8 mouse cellular contexts compared by ENCODE assay signal in genomic region chr11:35976482-35976881, GRCm38 (mm10). TPM values are rescaled to one million over a fixed set of nuclear protein-coding genes. Genes with fewer than 3 reads are reported as not detected.
DNase-seq lines count a peak whose midpoint lies in the region; ATAC-seq lines count a peak whose summit lies in the region.

No protein-coding gene starts in this region.

- H3K4me3 ChIP-seq in midbrain, embryonic 14.5 days (replicated peaks; ENCODE audit: low read depth, low read length) = no peak overlapping the region
- H3K4me3 ChIP-seq in liver, embryonic 11.5 days (ENCODE audit: low read depth, low read length) = no peak overlapping the region

- no peak overlapping the region for H3K9ac ChIP-seq in midbrain, embryonic 14.5 days (replicated peaks; ENCODE audit: low read length)
- no peak overlapping the region for H3K9ac ChIP-seq in liver, embryonic 11.5 days (ENCODE audit: low read depth, low read length)

- 8% methylated on average over 6 of the region's 6 CpGs for WGBS in midbrain, embryonic 14.5 days
- 64% methylated on average over 6 of the region's 6 CpGs for WGBS in liver, embryonic 11.5 days

- H3K4me2 ChIP-seq in midbrain, embryonic 14.5 days (ENCODE audit: low read length) = peak overlapping the region; percentile 78
- no peak overlapping the region for H3K4me2 ChIP-seq in liver, embryonic 11.5 days

- DNase-seq in left cerebral cortex, postnatal 4 days = peak; percentile 57
- no peak for DNase-seq in left cerebral cortex, adult 18-20 months (ENCODE audit: low spot score in 2 of 2)
- DNase-seq in embryo, embryonic 10.5 days (ENCODE audit: low spot score) = peak; percentile 30
- DNase-seq in kidney, adult 8-10 months = peak; percentile 73 to 87
- DNase-seq in midbrain, embryonic 14.5 days = peak; percentile 75
- DNase-seq in spleen, postnatal 36 days (ENCODE audit: low spot score in 2 of 2) = no peak
- DNase-seq in adrenal gland, postnatal 10 days = no peak
- DNase-seq in liver, embryonic 11.5 days (ENCODE audit: low spot score) = no peak

- H3K4me1 ChIP-seq in midbrain, embryonic 14.5 days (ENCODE audit: control insufficient read depth, insufficient read depth, low read length) = peaks cover 32% of the 10 kb centered on the region
- 0 out of 2 replicates have a peak, but pooled peaks cover 2% of the 10 kb centered on the region for H3K4me1 ChIP-seq in liver, embryonic 11.5 days (replicated peaks; ENCODE audit: control insufficient read depth, insufficient read depth, low read length)

- no peaks in the 10 kb centered on the region for H3K27me3 ChIP-seq in midbrain, embryonic 14.5 days (ENCODE audit: control insufficient read depth, insufficient read depth, low read length)
- H3K27me3 ChIP-seq in liver, embryonic 11.5 days (replicated peaks; ENCODE audit: control insufficient read depth, insufficient read depth, low read length) = peaks cover 41% of the 10 kb centered on the region

- intact Hi-C loops in left cerebral cortex, postnatal 4 days (cut with DNase I) = loop anchor here (5.0 kb wide), 2 partner anchors 59 to 109 kb away; no protein-coding TSS in a partner anchor

- no peak overlapping the region; the same call in 1 of the 2 replicates for H3K27ac ChIP-seq in midbrain, embryonic 14.5 days (replicated peaks; ENCODE audit: low read depth, low read length)
- H3K27ac ChIP-seq in liver, embryonic 11.5 days (ENCODE audit: low read depth, low read length) = no peak overlapping the region

- no peaks in the 10 kb centered on the region for H3K36me3 ChIP-seq in midbrain, embryonic 14.5 days (ENCODE audit: control insufficient read depth, insufficient read depth, low read length)
- H3K36me3 ChIP-seq in liver, embryonic 11.5 days (ENCODE audit: control insufficient read depth, insufficient read depth, low read length) = no peaks in the 10 kb centered on the region

- H3K9me3 ChIP-seq in midbrain, embryonic 14.5 days (ENCODE audit: control insufficient read depth, low read length) = no peaks in the 10 kb centered on the region
- H3K9me3 ChIP-seq in liver, embryonic 11.5 days (ENCODE audit: control insufficient read depth, low read length) = no peaks in the 10 kb centered on the region

- ATAC-seq in midbrain, embryonic 14.5 days (ENCODE audit: low FRiP score, low TSS enrichment) = peak; percentile 51
- ATAC-seq in liver, embryonic 11.5 days (replicated peaks; ENCODE audit: low FRiP score) = no peak

RNA-seq across cellular contexts. Expression of gene Wwc1, which starts 3.8 kb away (rescaled TPM):
- total RNA-seq in left cerebral cortex, postnatal 4 days (2021) = 100 to 1,000 TPM; 106 to 129 TPM
- 100 to 1,000 TPM; 118 to 119 TPM for total RNA-seq in left cerebral cortex, adult 18-20 months (2021)
- 8.8 and 10.3 TPM in 2 replicates for polyA plus RNA-seq in midbrain, embryonic 14.5 days (2014; fragmentation: Nextera tagmentation; extraction: Ambion mirVana)
- 10 to 100 TPM; 34.1 to 35.0 TPM for total RNA-seq in adrenal gland, postnatal 10 days (2021)
- 2.2 and 4.1 TPM in 2 replicates for polyA plus RNA-seq in liver, embryonic 11.5 days (2014; fragmentation: Nextera tagmentation; extraction: Ambion mirVana)

Comparison
In these comparisons a context has a peak if more than half of its experiments do, and no peak if none do; other contexts are left out.
1. DNase-seq: peak in left cerebral cortex, postnatal 4 days (single experiment), embryo, embryonic 10.5 days (single experiment), kidney, adult 8-10 months (2 of 2) and midbrain, embryonic 14.5 days (single experiment); none in left cerebral cortex, adult 18-20 months (0 of 2), spleen, postnatal 36 days (0 of 2), adrenal gland, postnatal 10 days (single experiment) and liver, embryonic 11.5 days (single experiment).